Mouse (Mus musculus) forebrain, postnatal 0 days (tissue): ENCODE measurements around the gene Plac8. TPM values are rescaled to one million over a fixed set of nuclear protein-coding genes. Genes with fewer than 3 reads are reported as not detected.

Experiments
- ATAC-seq: fragments of 200-750 bp; cut with Nextera tagmentation; 2 replicates; pipeline ENCODE4 v1.8.0; 2017; ENCODE audit warnings: mild to moderate bottlenecking, moderate library complexity
- DNase-seq: peaks from one replicate; pipeline ENCODE4 v3.0.0-alpha.2; 2015
- H3K27ac ChIP-seq: fragments of 300-500 bp; sonication (generic); 2 replicates; pipeline ENCODE4 v1.5.1; 2014; ENCODE audit warnings: low read depth, mild to moderate bottlenecking, antibody characterized with exemption, low read length, moderate library complexity, mixed read lengths
- H3K27me3 ChIP-seq: fragments of 300-500 bp; sonication (generic); 2 replicates; pipeline ENCODE4 v1.6.1; 2014; ENCODE audit warnings: mild to moderate bottlenecking, low read length, mixed read lengths; ENCODE audit not compliant: insufficient read depth
- H3K36me3 ChIP-seq: fragments of 300-500 bp; sonication (generic); 2 replicates; pipeline ENCODE4 v1.6.1; 2014; ENCODE audit warnings: mild to moderate bottlenecking, moderate library complexity; ENCODE audit not compliant: insufficient read depth
- H3K4me1 ChIP-seq: fragments of 300-500 bp; sonication (generic); 2 replicates; pipeline ENCODE4 v1.6.1; 2014; ENCODE audit warnings: antibody characterized with exemption; ENCODE audit not compliant: insufficient read depth
- H3K4me2 ChIP-seq: fragments of 300-500 bp; sonication (generic); 2 replicates; pipeline ENCODE4 v1.6.1; 2014; ENCODE audit warnings: low read depth, mild to moderate bottlenecking, moderate library complexity
- H3K4me3 ChIP-seq: fragments of 300-500 bp; sonication (generic); 2 replicates; pipeline ENCODE4 v1.5.1; 2014; ENCODE audit warnings: low read depth, low read length, mixed read lengths
- H3K9ac ChIP-seq: fragments of 300-500 bp; sonication (generic); 2 replicates; pipeline ENCODE4 v1.6.1; 2014; ENCODE audit warnings: mild to moderate bottlenecking
- H3K9me3 ChIP-seq: fragments of 300-500 bp; sonication (generic); 2 replicates; pipeline ENCODE4 v1.6.1; 2016; ENCODE audit warnings: low read length
- CTCF ChIP-seq: sonication (generic); IDR thresholded peaks from 2 replicates; pipeline ENCODE4 v1.5.1; 2016; ENCODE audit warnings: antibody characterized with exemption, control low read depth, low read depth
- WGBS: fragments of 180-500 bp; shearing (Covaris S2); extraction: QIAGEN DNeasy Blood & Tissue Kit; methylation state at CpG from one replicate; pipeline ENCODE4 v1.1.7; 2014; 5-methylcytosine and 5-hydroxymethylcytosine counted together
- polyA plus RNA-seq: library from polyadenylated mRNA; unstranded; fragments of >200 nt; fragmentation: Nextera tagmentation; extraction: Ambion mirVana; gene quantifications from 2 replicates; pipeline ENCODE4 v1.2.1, GENCODE M21; 2015
- total RNA-seq: library from RNA; depleted of rRNA; stranded (reverse); fragments of >200 nt; gene quantifications from 2 replicates; pipeline ENCODE4 v1.2.3, GENCODE M21; 2014; rRNA removed

Gene Plac8
- total and polyA plus RNA-seq, 2 experiments from 2014 or later, result 1.5 to 3.5 TPM

DNA sequence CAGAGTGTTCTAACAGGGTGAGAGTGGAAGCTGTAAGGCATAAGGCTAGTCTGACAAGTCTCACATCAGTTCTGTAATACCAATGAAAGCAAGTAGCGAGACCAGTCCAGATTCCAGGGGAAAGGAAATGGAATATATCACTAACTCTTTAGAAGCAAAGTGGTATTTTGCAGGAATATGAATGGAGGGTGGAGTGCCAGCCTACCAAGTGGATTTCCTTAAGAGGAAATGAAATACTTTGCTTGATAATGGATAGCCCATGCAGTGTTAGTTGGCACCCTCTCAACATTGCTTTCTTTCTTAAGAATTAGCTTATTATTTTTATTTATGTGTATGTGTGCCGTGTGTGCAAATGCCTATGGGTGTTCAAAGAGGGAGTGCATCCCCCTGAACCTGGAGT is 51.8 kb downstream of the Plac8 start:
- Histone ChIP-seq H3K27me3 (no peaks in the 10 kb centered on the region), H3K4me2 (no peak overlapping the region), H3K9me3 (no peaks in the 10 kb centered on the region), H3K36me3 (no peaks in the 10 kb centered on the region), H3K4me3 (no peak overlapping the region), H3K27ac (no peak overlapping the region), H3K9ac (no peak overlapping the region), H3K4me1 (peaks cover 9% of the 10 kb centered on the region)
- no peak for TF ChIP-seq CTCF
- WGBS, result 94% methylated on average over 2 of the region's 2 CpGs
- DNase-seq (no peak), ATAC-seq (no peak)

DNA sequence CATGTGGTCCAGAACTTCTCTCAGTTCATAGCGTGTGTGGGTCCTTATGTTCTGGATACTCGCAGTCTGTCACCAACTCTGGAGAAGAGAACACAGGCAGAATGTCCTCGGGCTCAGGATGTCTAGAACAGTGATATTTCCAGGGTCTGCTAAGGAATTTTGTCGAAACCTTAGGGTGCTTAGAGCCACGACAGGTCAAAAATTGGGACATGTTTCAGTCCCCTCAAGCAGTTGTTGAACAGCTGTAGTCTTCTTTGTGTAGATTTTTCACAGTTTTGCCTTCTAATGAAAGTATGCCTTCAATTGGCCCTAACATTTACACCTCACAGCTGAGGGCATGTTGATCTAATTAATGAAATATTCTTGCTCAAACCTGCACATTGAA is 53.0 kb downstream of the Plac8 start:
- ATAC-seq (no peak), DNase-seq (no peak)
- H3K4me3 ChIP-seq, result peak overlapping the region; percentile 90
- H3K4me1 ChIP-seq, result peaks cover 9% of the 10 kb centered on the region
- whole genome bisulfite sequencing, result 6% methylated on average over 5 of the region's 5 CpGs
- peak overlapping the region; percentile 71 for H3K4me2 ChIP-seq
- H3K27me3 ChIP-seq, result no peaks in the 10 kb centered on the region
- no peak for TF ChIP-seq CTCF
- no peaks in the 10 kb centered on the region for H3K9me3 ChIP-seq
- H3K9ac ChIP-seq, result peak overlapping the region; percentile 79
- peak overlapping the region; percentile 86 for H3K27ac ChIP-seq
- no peaks in the 10 kb centered on the region for H3K36me3 ChIP-seq

DNA sequence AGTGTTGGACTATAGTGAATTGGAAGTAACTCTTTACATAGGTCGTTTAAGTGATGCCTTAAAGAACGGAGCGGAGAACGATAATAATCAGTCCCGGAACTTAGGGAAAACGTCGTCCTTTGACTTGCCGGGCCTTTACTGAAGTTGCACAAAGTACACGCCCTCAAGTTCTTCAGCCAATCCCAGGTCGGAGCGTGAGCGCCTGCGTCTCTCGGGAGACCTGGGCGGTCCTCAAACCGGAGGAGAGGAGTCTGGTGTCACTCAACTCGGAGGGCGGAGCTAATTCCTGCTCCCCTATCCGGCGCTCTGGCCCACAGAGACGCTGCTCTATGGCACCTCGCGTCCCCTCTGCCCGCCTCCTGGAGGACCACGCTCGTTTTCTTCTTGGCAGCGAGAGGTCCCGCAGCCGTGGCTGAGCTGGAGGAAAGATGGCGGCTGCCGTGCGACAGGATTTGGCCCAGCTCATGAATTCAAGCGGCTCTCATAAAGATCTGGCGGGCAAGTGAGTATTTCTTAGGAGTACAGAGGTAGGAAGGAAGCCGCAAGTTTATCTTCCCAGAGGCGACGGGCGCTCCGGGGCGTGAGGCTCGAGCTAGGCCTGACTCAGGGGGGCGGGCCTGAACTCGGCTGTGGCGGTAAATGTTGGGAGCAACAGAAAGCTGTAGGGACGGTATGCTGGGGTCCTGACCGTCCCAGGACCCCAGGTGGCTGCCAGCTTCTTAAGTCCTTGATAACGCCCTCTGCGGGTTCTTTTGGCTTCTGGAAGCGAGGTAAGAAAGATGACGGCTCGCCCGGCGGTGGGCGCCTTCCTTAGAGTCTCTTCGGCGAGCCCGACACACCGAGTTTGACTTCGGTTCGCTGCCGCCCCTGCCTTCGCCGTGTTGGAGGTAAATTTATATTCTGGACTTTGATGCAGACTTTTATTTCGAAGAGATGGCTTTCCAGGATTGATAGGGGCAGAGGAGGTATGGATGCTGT is 53.7 kb downstream of the Plac8 start, which contains the start of gene Cops4:
Gene Cops4, plus strand, starts transcription at position 261 of the 978 bp plus-strand sequence.
- under 1% methylated on average over 64 of the region's 64 CpGs for WGBS
- DNase-seq (peak; percentile 100), ATAC-seq (peak; percentile 100)
- Histone ChIP-seq H3K4me2 (peak within 1 kb of the TSS; percentile 71), H3K27me3 (no peaks in the 10 kb centered on the region), H3K36me3 (no peaks in the 10 kb centered on the region), H3K9ac (peak within 1 kb of the TSS; percentile 79), H3K9me3 (no peaks in the 10 kb centered on the region), H3K4me1 (peaks cover 9% of the 10 kb centered on the region), H3K27ac (peak within 1 kb of the TSS; percentile 86), H3K4me3 (peak within 1 kb of the TSS; percentile 90)
- peak; percentile 39 for TF ChIP-seq CTCF

DNA sequence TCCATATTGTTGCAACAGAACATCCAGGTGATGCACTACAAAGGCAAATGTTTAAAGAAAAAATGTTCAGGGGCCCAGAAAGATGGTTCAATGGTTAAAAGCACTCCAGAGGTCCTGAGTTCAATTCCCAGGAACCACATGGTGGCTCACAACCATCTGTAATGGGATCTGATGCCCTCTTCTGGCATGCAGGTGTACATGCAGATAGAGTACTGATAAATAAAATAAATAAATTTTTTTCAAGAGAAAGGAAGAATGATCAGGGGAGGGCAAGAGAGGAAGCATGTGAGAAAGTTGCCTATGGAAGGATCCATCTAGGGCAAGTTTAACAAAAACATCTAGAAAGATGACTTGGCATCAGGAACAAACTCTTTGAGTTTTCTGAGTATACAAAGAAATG is 59.5 kb downstream of the Plac8 start:
- ATAC-seq, result no peak
- no peak overlapping the region for H3K27ac ChIP-seq
- no peak overlapping the region for H3K4me3 ChIP-seq
- no peaks in the 10 kb centered on the region for H3K9me3 ChIP-seq
- H3K36me3 ChIP-seq, result no peaks in the 10 kb centered on the region
- no peak overlapping the region for H3K4me2 ChIP-seq
- H3K9ac ChIP-seq, result no peak overlapping the region
- 0 out of 2 replicates have a peak, but pooled peaks cover 2% of the 10 kb centered on the region for H3K4me1 ChIP-seq
- TF ChIP-seq CTCF, result no peak
- no peak for DNase-seq
- no peaks in the 10 kb centered on the region for H3K27me3 ChIP-seq

DNA sequence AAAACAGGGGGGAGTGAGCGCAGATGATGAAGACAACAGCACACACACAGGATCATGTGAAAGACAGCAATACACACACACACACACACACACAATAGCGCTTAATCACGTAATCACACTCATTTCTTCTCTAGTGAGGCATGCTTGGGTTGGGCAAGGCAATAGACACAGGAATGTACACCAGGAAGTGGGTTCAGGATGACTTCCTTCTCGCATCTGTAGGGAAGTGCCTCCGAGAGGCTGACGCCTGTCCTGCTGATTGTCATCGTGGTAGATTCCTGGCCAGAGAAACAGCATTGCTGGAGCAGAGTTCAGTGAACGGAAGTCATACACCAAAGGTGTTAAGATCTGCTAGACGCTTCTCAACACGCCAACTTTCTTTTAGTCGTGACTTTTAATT is 62.8 kb downstream of the Plac8 start:
- Histone ChIP-seq H3K4me1 (no peaks in the 10 kb centered on the region), H3K4me2 (no peak overlapping the region), H3K9me3 (no peaks in the 10 kb centered on the region), H3K9ac (no peak overlapping the region), H3K36me3 (no peaks in the 10 kb centered on the region), H3K27me3 (no peaks in the 10 kb centered on the region; the same call in 1 of the 2 replicates), H3K27ac (no peak overlapping the region), H3K4me3 (no peak overlapping the region)
- ATAC-seq (no peak), DNase-seq (no peak)
- 81% methylated on average over 11 of the region's 11 CpGs for WGBS
- TF ChIP-seq CTCF, result no peak

Other genes with a start within 250 kb of the Plac8 start
- gene Sec31a, start 156.0 kb downstream of the Plac8 start, total RNA-seq, result 123 and 160 TPM in 2 replicates
- 77.5 and 78.6 TPM in 2 replicates for gene Sec31a, start 156.0 kb downstream of the Plac8 start, polyA plus RNA-seq
- gene Lin54, start 71.6 kb downstream of the Plac8 start, total RNA-seq, result 14.0 and 14.2 TPM in 2 replicates
- gene Lin54, start 71.6 kb downstream of the Plac8 start, polyA plus RNA-seq, result 4.8 and 7.2 TPM in 2 replicates
- 136 and 159 TPM in 2 replicates for gene Cops4, start 53.9 kb downstream of the Plac8 start, total RNA-seq
- gene Cops4, start 53.9 kb downstream of the Plac8 start, polyA plus RNA-seq, result 172 and 184 TPM in 2 replicates
- 77.0 and 81.3 TPM in 2 replicates for gene Coq2, start 102.9 kb upstream of the Plac8 start, total RNA-seq
- 65.1 TPM in 2 replicates for gene Coq2, start 102.9 kb upstream of the Plac8 start, polyA plus RNA-seq
- gene Hpse, start 147.5 kb upstream of the Plac8 start, total RNA-seq, result 0.92 and 1.1 TPM in 2 replicates
- gene Hpse, start 147.5 kb upstream of the Plac8 start, polyA plus RNA-seq, result 0.41 and 0.58 TPM in 2 replicates
- 17.4 and 17.9 TPM in 2 replicates for gene Helq, start 226.4 kb upstream of the Plac8 start, total RNA-seq
- gene Helq, start 226.4 kb upstream of the Plac8 start, polyA plus RNA-seq, result 6.6 and 9.0 TPM in 2 replicates
- 56.1 and 70.4 TPM in 2 replicates for gene Mrps18c, start 226.4 kb upstream of the Plac8 start, total RNA-seq
- gene Mrps18c, start 226.4 kb upstream of the Plac8 start, polyA plus RNA-seq, result 188 and 239 TPM in 2 replicates
- gene Abraxas1, start 248.7 kb upstream of the Plac8 start, total RNA-seq, result 5.2 and 6.0 TPM in 2 replicates
- gene Abraxas1, start 248.7 kb upstream of the Plac8 start, polyA plus RNA-seq, result 7.7 and 10.3 TPM in 2 replicates